Mouse (Mus musculus): ENCODE data around the gene Kcnip1. TPM values are rescaled to one million over a fixed set of nuclear protein-coding genes. Genes with fewer than 3 reads are reported as not detected.
A peak's percentile ranks its signal among the peaks of the same experiment; 100 is the strongest.

Kcnip1 gene
- polyA plus RNA-seq, 1 experiment from 2014 or later: 0.62 TPM

- Histone ChIP-seq H3K27ac (ENCODE audit: low read depth) (no peak overlapping the region), H3K9me3 (ENCODE audit: low read depth, low read length) (no peaks in the 10 kb centered on the region), H3K4me1 (ENCODE audit: insufficient read depth) (no peaks in the 10 kb centered on the region), H3K9ac (no peak overlapping the region), H3K4me3 (ENCODE audit: low read depth, low read length) (no peak overlapping the region), H3K27me3 (ENCODE audit: insufficient read depth, low read length) (no peaks in the 10 kb centered on the region), H3K4me2 (no peak overlapping the region), H3K36me3 (ENCODE audit: insufficient read depth) (no peaks in the 10 kb centered on the region)
- 57% methylated on average over 4 of the region's 4 CpGs for WGBS
- no peak for TF ChIP-seq CTCF (IDR thresholded peaks at IDR 0.05; ENCODE audit: low read depth)
- DNase-seq (no peak), ATAC-seq (ENCODE audit: insufficient read depth) (no peak)
Measured at GRCm38 (mm10) chr11:33939456-33940113, 53.4 kb downstream of the Kcnip1 start.

GRCm38 (mm10) chr11:33938561-33939274 is 54.2 kb downstream of the Kcnip1 start:
- H3K4me2 ChIP-seq: no peak overlapping the region
- H3K4me1 ChIP-seq (ENCODE audit: insufficient read depth): no peaks in the 10 kb centered on the region
- H3K36me3 ChIP-seq (ENCODE audit: insufficient read depth): no peaks in the 10 kb centered on the region
- no peak overlapping the region for H3K27ac ChIP-seq (ENCODE audit: low read depth)
- H3K4me3 ChIP-seq (ENCODE audit: low read depth, low read length): no peak overlapping the region
- H3K9ac ChIP-seq: no peak overlapping the region; the same call in 1 of the 2 replicates
- no peaks in the 10 kb centered on the region for H3K9me3 ChIP-seq (ENCODE audit: low read depth, low read length)
- DNase-seq (no peak), ATAC-seq (ENCODE audit: insufficient read depth) (no peak)
- 65% methylated on average over 7 of the region's 7 CpGs for WGBS
- no peak for TF ChIP-seq CTCF (IDR thresholded peaks at IDR 0.05; ENCODE audit: low read depth)
- no peaks in the 10 kb centered on the region for H3K27me3 ChIP-seq (ENCODE audit: insufficient read depth, low read length)

- no peak for DNase-seq
- 79% methylated on average over 8 of the region's 8 CpGs for WGBS
- Histone ChIP-seq H3K4me3 (ENCODE audit: low read depth, low read length) (no peak overlapping the region), H3K4me1 (ENCODE audit: insufficient read depth) (no peaks in the 10 kb centered on the region), H3K9me3 (ENCODE audit: low read depth, low read length) (no peaks in the 10 kb centered on the region), H3K27me3 (ENCODE audit: insufficient read depth, low read length) (no peaks in the 10 kb centered on the region), H3K27ac (ENCODE audit: low read depth) (no peak overlapping the region), H3K9ac (no peak overlapping the region), H3K36me3 (ENCODE audit: insufficient read depth) (no peaks in the 10 kb centered on the region), H3K4me2 (no peak overlapping the region)
- TF ChIP-seq CTCF (IDR thresholded peaks at IDR 0.05; ENCODE audit: low read depth): no peak
- ATAC-seq (ENCODE audit: insufficient read depth): no peak
Measured at GRCm38 (mm10) chr11:33937641-33938040, 55.3 kb downstream of the Kcnip1 start.

- ATAC-seq (ENCODE audit: insufficient read depth) (no peak), DNase-seq (no peak)
- H3K36me3 ChIP-seq (ENCODE audit: insufficient read depth): no peaks in the 10 kb centered on the region
- TF ChIP-seq CTCF (IDR thresholded peaks at IDR 0.05; ENCODE audit: low read depth): peak; percentile 47
- H3K27me3 ChIP-seq (ENCODE audit: insufficient read depth, low read length): no peaks in the 10 kb centered on the region
- no peak overlapping the region for H3K4me2 ChIP-seq
- no peaks in the 10 kb centered on the region for H3K9me3 ChIP-seq (ENCODE audit: low read depth, low read length)
- H3K9ac ChIP-seq: no peak overlapping the region
- H3K27ac ChIP-seq (ENCODE audit: low read depth): no peak overlapping the region
- no peaks in the 10 kb centered on the region for H3K4me1 ChIP-seq (ENCODE audit: insufficient read depth)
- no peak overlapping the region for H3K4me3 ChIP-seq (ENCODE audit: low read depth, low read length)
- 53% methylated on average over 9 of the region's 9 CpGs for WGBS
Measured at GRCm38 (mm10) chr11:33934286-33934685, 58.7 kb downstream of the Kcnip1 start.

- H3K36me3 ChIP-seq (ENCODE audit: insufficient read depth): no peaks in the 10 kb centered on the region
- H3K4me2 ChIP-seq: peak overlapping the region; percentile 21; the same call in 1 of the 2 replicates
- ATAC-seq (ENCODE audit: insufficient read depth): no peak
- peak; percentile 6 for DNase-seq
- H3K4me1 ChIP-seq (ENCODE audit: insufficient read depth): no peaks in the 10 kb centered on the region
- no peaks in the 10 kb centered on the region for H3K9me3 ChIP-seq (ENCODE audit: low read depth, low read length)
- H3K4me3 ChIP-seq (ENCODE audit: low read depth, low read length): no peak overlapping the region
- 56% methylated on average over 18 of the region's 18 CpGs for WGBS
- TF ChIP-seq CTCF (IDR thresholded peaks at IDR 0.05; ENCODE audit: low read depth): no peak
- no peak overlapping the region for H3K27ac ChIP-seq (ENCODE audit: low read depth)
- no peaks in the 10 kb centered on the region for H3K27me3 ChIP-seq (ENCODE audit: insufficient read depth, low read length)
- H3K9ac ChIP-seq: no peak overlapping the region
Measured at GRCm38 (mm10) chr11:33932386-33933111, 60.4 kb downstream of the Kcnip1 start.

DNA sequence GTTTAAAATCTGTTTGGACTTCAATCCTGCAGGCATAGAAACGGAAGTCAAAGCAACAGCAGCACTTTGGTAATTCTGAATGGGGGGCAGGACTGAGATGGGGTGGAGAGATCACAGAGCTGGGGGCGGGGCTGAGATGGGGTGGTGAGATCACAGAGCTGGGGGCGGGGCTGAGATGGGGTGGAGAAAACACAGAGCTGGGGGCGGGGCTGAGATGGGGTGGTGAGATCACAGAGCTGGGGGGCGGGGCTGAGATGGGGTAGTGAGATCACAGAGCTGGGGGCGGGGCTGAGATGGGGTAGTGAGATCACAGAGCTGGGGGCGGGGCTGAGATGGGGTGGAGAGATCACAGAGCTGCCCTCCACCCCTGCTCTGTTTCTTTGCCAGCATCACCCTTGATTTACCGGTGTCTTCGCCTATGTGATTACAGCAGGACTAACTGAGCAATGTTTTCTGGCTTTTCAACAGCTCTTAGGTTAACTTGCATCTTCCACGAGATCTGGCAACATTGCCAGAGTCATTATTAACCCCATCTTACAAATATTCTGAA is 61.0 kb downstream of the Kcnip1 start:
- Histone ChIP-seq H3K4me2 (peak overlapping the region; percentile 21; the same call in 1 of the 2 replicates), H3K36me3 (ENCODE audit: insufficient read depth) (no peaks in the 10 kb centered on the region), H3K4me3 (ENCODE audit: low read depth, low read length) (no peak overlapping the region), H3K27me3 (ENCODE audit: insufficient read depth, low read length) (no peaks in the 10 kb centered on the region), H3K4me1 (ENCODE audit: insufficient read depth) (0 out of 2 replicates have a peak, but pooled peaks cover under 1% of the 10 kb centered on the region), H3K9me3 (ENCODE audit: low read depth, low read length) (no peaks in the 10 kb centered on the region), H3K27ac (ENCODE audit: low read depth) (no peak overlapping the region), H3K9ac (no peak overlapping the region)
- ATAC-seq (ENCODE audit: insufficient read depth) (no peak), DNase-seq (peak; percentile 20)
- 12% methylated on average over 10 of the region's 10 CpGs for WGBS
- no peak for TF ChIP-seq CTCF (IDR thresholded peaks at IDR 0.05; ENCODE audit: low read depth)
